Mouse (Mus musculus) forebrain, embryonic 15.5 days (tissue): ENCODE results near the gene P2ry14. TPM values are rescaled to one million over a fixed set of nuclear protein-coding genes. Genes with fewer than 3 reads are reported as not detected.

Experiments used
- polyA plus RNA-seq: library from polyadenylated mRNA; unstranded; fragments of >200 nt; fragmentation: Nextera tagmentation; extraction: Ambion mirVana; gene quantifications from 2 replicates; pipeline ENCODE4 v1.2.1, GENCODE M21; 2015

Gene P2ry14
- polyA plus RNA-seq, 1 experiment from 2014 or later = 3.5 TPM

Other genes starting within 250 kb of the P2ry14 start
- 3.3 and 3.5 TPM in 2 replicates for gene Med12l, start 147.8 kb downstream of the P2ry14 start, polyA plus RNA-seq
- gene Gpr171, start 51.8 kb downstream of the P2ry14 start, polyA plus RNA-seq = 0.96 and 1.0 TPM in 2 replicates
- 0.15 TPM in 1 of 2 replicates, not detected in the other for gene Gpr87, start 41.5 kb upstream of the P2ry14 start, polyA plus RNA-seq
- 1.5 and 1.7 TPM in 2 replicates for gene P2ry13, start 57.3 kb upstream of the P2ry14 start, polyA plus RNA-seq
- gene P2ry12, start 109.3 kb upstream of the P2ry14 start, polyA plus RNA-seq = 8.0 and 10.6 TPM in 2 replicates
- gene Igsf10, start 190.8 kb upstream of the P2ry14 start, polyA plus RNA-seq = 1.9 and 2.4 TPM in 2 replicates